Mouse (Mus musculus) urinary bladder, postnatal 25 days (tissue): ENCODE measurements around the gene Asrgl1.
"Not testable (repeated sequence)": the region's sequence is repeated elsewhere in the genome, so short reads cannot be mapped to it uniquely, and the experiment has no call there.

Experiments used
- DNase-seq: peaks from one replicate; pipeline ENCODE4 v3.0.0; 2022; ENCODE audit warnings: low spot score

Asrgl1 gene

GRCm38 (mm10) chr19:9135512-9136331 lies at the start of gene Asrgl1:
Gene Asrgl1 (minus strand): TSS chr19:9135636.
- DNase-seq = peak; percentile 90

- DNase-seq = no peak
Measured at GRCm38 (mm10) chr19:9146214-9146613, 10.8 kb upstream of the Asrgl1 start.

- DNase-seq = no peak
Measured at GRCm38 (mm10) chr19:9143639-9144125, 8.2 kb upstream of the Asrgl1 start.

GRCm38 (mm10) chr19:9143230-9143629 lies 7.8 kb upstream of the Asrgl1 start:
- DNase-seq = no peak

- DNase-seq = not testable (repeated sequence)
Measured at GRCm38 (mm10) chr19:9140361-9140760, 4.9 kb upstream of the Asrgl1 start.

GRCm38 (mm10) chr19:9137159-9137558 lies 1.7 kb upstream of the Asrgl1 start:
- DNase-seq = no peak

GRCm38 (mm10) chr19:9134746-9135511 lies 507 bp downstream of the Asrgl1 start:
- DNase-seq = no peak

GRCm38 (mm10) chr19:9129996-9130395 lies 5.4 kb downstream of the Asrgl1 start:
- DNase-seq = no peak

- DNase-seq = no peak
Measured at GRCm38 (mm10) chr19:9128499-9129194, 6.8 kb downstream of the Asrgl1 start.

- DNase-seq = not testable (repeated sequence)
Measured at GRCm38 (mm10) chr19:9123986-9124385, 11.4 kb downstream of the Asrgl1 start.

- no peak for DNase-seq
Measured at GRCm38 (mm10) chr19:9122390-9122789, 13.0 kb downstream of the Asrgl1 start.

GRCm38 (mm10) chr19:9119655-9120425 lies 15.6 kb downstream of the Asrgl1 start:
- DNase-seq = no peak

- DNase-seq = no peak
Measured at GRCm38 (mm10) chr19:9117275-9117674, 18.2 kb downstream of the Asrgl1 start.

GRCm38 (mm10) chr19:9116268-9116667 lies 19.2 kb downstream of the Asrgl1 start:
- no peak for DNase-seq

GRCm38 (mm10) chr19:9112043-9112442 lies 23.4 kb downstream of the Asrgl1 start:
- DNase-seq = no peak

- no peak for DNase-seq
Measured at GRCm38 (mm10) chr19:9110182-9110869, 25.1 kb downstream of the Asrgl1 start.

GRCm38 (mm10) chr19:9108536-9108935 lies 26.9 kb downstream of the Asrgl1 start:
- no peak for DNase-seq

- DNase-seq = peak; percentile 42
Measured at GRCm38 (mm10) chr19:9107379-9107755, 28.1 kb downstream of the Asrgl1 start.

- peak; percentile 52 for DNase-seq
Measured at GRCm38 (mm10) chr19:9106751-9107378, 28.6 kb downstream of the Asrgl1 start.

- no peak for DNase-seq
Measured at GRCm38 (mm10) chr19:9106096-9106495, 29.3 kb downstream of the Asrgl1 start.
